Mouse (Mus musculus) limb, embryonic 11.5 days (tissue): Measurements from ENCODE around the gene Mettl7a2. TPM values are rescaled to one million over a fixed set of nuclear protein-coding genes. Genes with fewer than 3 reads are reported as not detected.

ENCODE experiments used
- ATAC-seq: fragments of 200-750 bp; cut with Nextera tagmentation; 2 replicates; pipeline ENCODE4 v1.8.0; 2017; ENCODE audit warnings: low read depth; ENCODE audit not compliant: insufficient number of reproducible peaks, low FRiP score, low TSS enrichment
- DNase-seq: peaks from one replicate; pipeline ENCODE4 v3.0.0-alpha.2; 2015; ENCODE audit warnings: low spot score
- H3K27ac ChIP-seq: fragments of 300-500 bp; sonication (generic); replicated peaks from 2 replicates; pipeline ENCODE4 v1.5.1; 2014; ENCODE audit warnings: low read depth, mild to moderate bottlenecking, low read length
- H3K27me3 ChIP-seq: fragments of 300-500 bp; sonication (generic); 2 replicates; pipeline ENCODE4 v1.6.1; 2014; ENCODE audit warnings: mild to moderate bottlenecking, low read length, mixed read lengths; ENCODE audit not compliant: control insufficient read depth, insufficient read depth
- H3K36me3 ChIP-seq: fragments of 300-500 bp; sonication (generic); 2 replicates; pipeline ENCODE4 v1.6.1; 2014; ENCODE audit warnings: mild to moderate bottlenecking, low read length, moderate library complexity, mixed read lengths; ENCODE audit not compliant: control insufficient read depth, insufficient read depth
- H3K4me1 ChIP-seq: fragments of 300-500 bp; sonication (generic); 2 replicates; pipeline ENCODE4 v1.6.1; 2014; ENCODE audit warnings: low read length, mixed read lengths; ENCODE audit not compliant: control insufficient read depth, insufficient read depth
- H3K4me2 ChIP-seq: fragments of 300-500 bp; sonication (generic); 2 replicates; pipeline ENCODE4 v1.6.1; 2014; ENCODE audit warnings: low read depth, mild to moderate bottlenecking, moderate library complexity; ENCODE audit not compliant: severe bottlenecking
- H3K4me3 ChIP-seq: fragments of 300-500 bp; sonication (generic); 2 replicates; pipeline ENCODE4 v1.5.1; 2014; ENCODE audit warnings: low read depth, low read length
- H3K9ac ChIP-seq: fragments of 300-500 bp; sonication (generic); 2 replicates; pipeline ENCODE4 v1.6.1; 2014; ENCODE audit warnings: mild to moderate bottlenecking, low read length
- H3K9me3 ChIP-seq: fragments of 300-500 bp; sonication (generic); 2 replicates; pipeline ENCODE4 v1.6.1; 2016; ENCODE audit warnings: low read length; ENCODE audit not compliant: control insufficient read depth
- WGBS: fragments of 180-500 bp; shearing (Covaris S2); extraction: QIAGEN DNeasy Blood & Tissue Kit; methylation state at CpG from one replicate; pipeline ENCODE4 v1.1.7; 2014; 5-methylcytosine and 5-hydroxymethylcytosine counted together
- polyA plus RNA-seq: library from polyadenylated mRNA; unstranded; fragments of >200 nt; fragmentation: Nextera tagmentation; extraction: Ambion mirVana; gene quantifications from 2 replicates; pipeline ENCODE4 v1.2.1, GENCODE M21; 2014

Gene Mettl7a2
- polyA plus RNA-seq, 1 experiment from 2014 or later, result not detected

- no peaks in the 10 kb centered on the region for H3K9me3 ChIP-seq
- H3K9ac ChIP-seq, result no peak overlapping the region
- H3K27ac ChIP-seq, result no peak overlapping the region
- WGBS, result 93% methylated on average over 7 of the region's 7 CpGs
- ATAC-seq (no peak), DNase-seq (no peak)
- no peak overlapping the region for H3K4me3 ChIP-seq
- no peaks in the 10 kb centered on the region for H3K27me3 ChIP-seq
- no peak overlapping the region for H3K4me2 ChIP-seq
- H3K4me1 ChIP-seq, result 0 out of 2 replicates have a peak, but pooled peaks cover 2% of the 10 kb centered on the region
- H3K36me3 ChIP-seq, result peaks cover 8% of the 10 kb centered on the region
Observed at GRCm38 (mm10) chr15:100391599-100391998, 38.6 kb downstream of the Mettl7a2 start.

- Histone ChIP-seq H3K27ac (no peak overlapping the region), H3K36me3 (peaks cover 10% of the 10 kb centered on the region)
Observed at GRCm38 (mm10) chr15:100393016-100393415, 40.0 kb downstream of the Mettl7a2 start.

GRCm38 (mm10) chr15:100395561-100395960, 42.6 kb downstream of the Mettl7a2 start:
- H3K9me3 ChIP-seq, result no peaks in the 10 kb centered on the region
- peaks cover 26% of the 10 kb centered on the region for H3K36me3 ChIP-seq
- WGBS, result 97% methylated on average over 3 of the region's 3 CpGs
- H3K27me3 ChIP-seq, result no peaks in the 10 kb centered on the region
- no peak overlapping the region for H3K4me2 ChIP-seq
- no peaks in the 10 kb centered on the region for H3K4me1 ChIP-seq
- H3K9ac ChIP-seq, result no peak overlapping the region
- no peak overlapping the region for H3K27ac ChIP-seq
- no peak overlapping the region for H3K4me3 ChIP-seq
- ATAC-seq (no peak), DNase-seq (no peak)

More at GRCm38 (mm10) chr15:100393016-100393415, 40.0 kb downstream of the Mettl7a2 start:
- 81% methylated on average over 11 of the region's 11 CpGs for WGBS
- DNase-seq (no peak), ATAC-seq (no peak)
- no peak overlapping the region for H3K4me3 ChIP-seq
- H3K4me2 ChIP-seq, result no peak overlapping the region
- no peaks in the 10 kb centered on the region for H3K27me3 ChIP-seq
- H3K4me1 ChIP-seq, result 0 out of 2 replicates have a peak, but pooled peaks cover 2% of the 10 kb centered on the region
- H3K9me3 ChIP-seq, result no peaks in the 10 kb centered on the region
- no peak overlapping the region for H3K9ac ChIP-seq

GRCm38 (mm10) chr15:100400592-100401250, 47.7 kb downstream of the Mettl7a2 start:
- no peak overlapping the region for H3K9ac ChIP-seq
- H3K4me1 ChIP-seq, result no peaks in the 10 kb centered on the region
- DNase-seq (no peak), ATAC-seq (no peak)
- peaks cover 32% of the 10 kb centered on the region for H3K36me3 ChIP-seq
- H3K4me3 ChIP-seq, result no peak overlapping the region
- no peak overlapping the region for H3K27ac ChIP-seq
- 91% methylated on average over 16 of the region's 16 CpGs for WGBS
- H3K27me3 ChIP-seq, result no peaks in the 10 kb centered on the region
- no peak overlapping the region for H3K4me2 ChIP-seq
- H3K9me3 ChIP-seq, result no peaks in the 10 kb centered on the region

GRCm38 (mm10) chr15:100401811-100402210, 48.8 kb downstream of the Mettl7a2 start:
- WGBS, result 90% methylated on average over 4 of the region's 4 CpGs
- no peaks in the 10 kb centered on the region for H3K4me1 ChIP-seq
- DNase-seq (no peak), ATAC-seq (no peak)
- peaks cover 30% of the 10 kb centered on the region for H3K36me3 ChIP-seq
- H3K4me2 ChIP-seq, result no peak overlapping the region
- no peak overlapping the region for H3K27ac ChIP-seq
- no peak overlapping the region for H3K9ac ChIP-seq
- no peaks in the 10 kb centered on the region for H3K27me3 ChIP-seq
- H3K9me3 ChIP-seq, result no peaks in the 10 kb centered on the region
- H3K4me3 ChIP-seq, result no peak overlapping the region

- no peak overlapping the region for H3K4me2 ChIP-seq
- peaks cover 31% of the 10 kb centered on the region for H3K36me3 ChIP-seq
- no peaks in the 10 kb centered on the region for H3K4me1 ChIP-seq
- ATAC-seq (no peak), DNase-seq (no peak)
- H3K27ac ChIP-seq, result no peak overlapping the region
- no peak overlapping the region for H3K9ac ChIP-seq
- WGBS, result 91% methylated on average over 14 of the region's 14 CpGs
- no peaks in the 10 kb centered on the region for H3K27me3 ChIP-seq
- no peak overlapping the region for H3K4me3 ChIP-seq
- H3K9me3 ChIP-seq, result no peaks in the 10 kb centered on the region
Observed at GRCm38 (mm10) chr15:100402347-100402746, 49.3 kb downstream of the Mettl7a2 start.

- no peak for DNase-seq
- WGBS, result 82% methylated on average over 4 of the region's 4 CpGs
- ATAC-seq, result no peak
Observed at GRCm38 (mm10) chr15:100402798-100403197, 49.8 kb downstream of the Mettl7a2 start.

GRCm38 (mm10) chr15:100403318-100404000, 50.5 kb downstream of the Mettl7a2 start:
- 93% methylated on average over 16 of the region's 16 CpGs for WGBS
- H3K4me3 ChIP-seq, result no peak overlapping the region
- no peak overlapping the region for H3K4me2 ChIP-seq
- no peak overlapping the region for H3K9ac ChIP-seq
- H3K27me3 ChIP-seq, result no peaks in the 10 kb centered on the region
- H3K4me1 ChIP-seq, result no peaks in the 10 kb centered on the region
- DNase-seq (no peak), ATAC-seq (no peak)
- H3K27ac ChIP-seq, result no peak overlapping the region
- peaks cover 29% of the 10 kb centered on the region for H3K36me3 ChIP-seq
- no peaks in the 10 kb centered on the region for H3K9me3 ChIP-seq

More at GRCm38 (mm10) chr15:100402798-100403197, 49.8 kb downstream of the Mettl7a2 start:
- no peak overlapping the region for H3K4me3 ChIP-seq
- no peaks in the 10 kb centered on the region for H3K9me3 ChIP-seq
- H3K27me3 ChIP-seq, result no peaks in the 10 kb centered on the region
- H3K4me1 ChIP-seq, result no peaks in the 10 kb centered on the region
- no peak overlapping the region for H3K9ac ChIP-seq
- no peak overlapping the region for H3K4me2 ChIP-seq
- peaks cover 31% of the 10 kb centered on the region for H3K36me3 ChIP-seq
- H3K27ac ChIP-seq, result no peak overlapping the region
